Mouse (Mus musculus): Measurements from ENCODE around the gene Camk2b.

- TF ChIP-seq CTCF (IDR thresholded peaks at IDR 0.05; ENCODE audit: low read depth) (no peak), EP300 (IDR thresholded peaks at IDR 0.05; ENCODE audit: low read depth) (no peak)
Observed at GRCm38 (mm10) chr11:6061891-6062290, 4.3 kb downstream of the Camk2b start.
